Mouse (Mus musculus) urinary bladder, postnatal 25 days (tissue): ENCODE measurements around the gene 4930451I11Rik.

Experiments used
- DNase-seq: peaks from one replicate; pipeline ENCODE4 v3.0.0; 2022; ENCODE audit warnings: low spot score

Gene 4930451I11Rik

GRCm38 (mm10) chr7:126833294-126833693 is 1.9 kb upstream of the 4930451I11Rik start:
- DNase-seq, result no peak

GRCm38 (mm10) chr7:126832036-126832598 is 678 bp upstream of the 4930451I11Rik start:
- DNase-seq, result peak; percentile 68

- no peak for DNase-seq
These were observed 5.5 kb downstream of the 4930451I11Rik start for GRCm38 (mm10) chr7:126825952-126826351.

GRCm38 (mm10) chr7:126825403-126825802 is 6.0 kb downstream of the 4930451I11Rik start:
- no peak for DNase-seq

GRCm38 (mm10) chr7:126823940-126824339 is 7.5 kb downstream of the 4930451I11Rik start:
- no peak for DNase-seq

GRCm38 (mm10) chr7:126823202-126823711 is 8.2 kb downstream of the 4930451I11Rik start:
- DNase-seq, result no peak

- no peak for DNase-seq
These were observed 8.7 kb downstream of the 4930451I11Rik start for GRCm38 (mm10) chr7:126822741-126823140.

- peak; percentile 74 for DNase-seq
These were observed 9.5 kb downstream of the 4930451I11Rik start for GRCm38 (mm10) chr7:126821835-126822511.

GRCm38 (mm10) chr7:126818818-126819217 is 12.6 kb downstream of the 4930451I11Rik start:
- DNase-seq, result no peak

- DNase-seq, result no peak
These were observed 13.8 kb downstream of the 4930451I11Rik start for GRCm38 (mm10) chr7:126817595-126817994.

- DNase-seq, result no peak
These were observed 14.9 kb downstream of the 4930451I11Rik start for GRCm38 (mm10) chr7:126816494-126816893.

GRCm38 (mm10) chr7:126815726-126816222 is 15.7 kb downstream of the 4930451I11Rik start:
- DNase-seq, result no peak

GRCm38 (mm10) chr7:126809723-126810369 is 21.6 kb downstream of the 4930451I11Rik start:
- DNase-seq, result no peak

GRCm38 (mm10) chr7:126808703-126809455 is 22.6 kb downstream of the 4930451I11Rik start:
- peak; percentile 84 for DNase-seq

- DNase-seq, result no peak
These were observed 24.0 kb downstream of the 4930451I11Rik start for GRCm38 (mm10) chr7:126807405-126807804.

GRCm38 (mm10) chr7:126806956-126807355 is 24.5 kb downstream of the 4930451I11Rik start:
- no peak for DNase-seq

GRCm38 (mm10) chr7:126803751-126804150 is 27.7 kb downstream of the 4930451I11Rik start:
- DNase-seq, result no peak

GRCm38 (mm10) chr7:126803181-126803580 is 28.3 kb downstream of the 4930451I11Rik start:
- no peak for DNase-seq

- DNase-seq, result no peak
These were observed 29.1 kb downstream of the 4930451I11Rik start for GRCm38 (mm10) chr7:126802134-126802889.

- DNase-seq, result no peak
These were observed 30.4 kb downstream of the 4930451I11Rik start for GRCm38 (mm10) chr7:126801057-126801422.
